Mouse (Mus musculus) limb, embryonic 14.5 days (tissue): ENCODE measurements at regions not wholly inside any gene's neighbourhood (a gene's known extent, or its start where the extent isn't known, plus 50 kb on each side); places are given as distances from the start of the nearest gene placed in this dataset.

Experiments
- ATAC-seq: fragments of 200-750 bp; cut with Nextera tagmentation; 2 replicates; pipeline ENCODE4 v1.8.0; 2017; ENCODE audit warnings: low read depth, moderate number of reproducible peaks, moderate TSS enrichment; ENCODE audit not compliant: low FRiP score
- DNase-seq: peaks from one replicate; pipeline ENCODE4 v3.0.0-alpha.2; 2015; ENCODE audit warnings: low spot score
- H3K27ac ChIP-seq: fragments of 300-500 bp; sonication (generic); replicated peaks from 2 replicates; pipeline ENCODE4 v1.5.1; 2014; ENCODE audit warnings: low read depth, mild to moderate bottlenecking, low read length, moderate library complexity, mixed read lengths
- H3K27me3 ChIP-seq: fragments of 300-500 bp; sonication (generic); 2 replicates; pipeline ENCODE4 v1.6.1; 2014; ENCODE audit warnings: low read length, mixed read lengths; ENCODE audit not compliant: control insufficient read depth, insufficient read depth
- H3K36me3 ChIP-seq: fragments of 300-500 bp; sonication (generic); 2 replicates; pipeline ENCODE4 v1.6.1; 2014; ENCODE audit warnings: mild to moderate bottlenecking, low read length, moderate library complexity, mixed read lengths; ENCODE audit not compliant: control insufficient read depth, insufficient read depth
- H3K4me1 ChIP-seq: fragments of 300-500 bp; sonication (generic); 2 replicates; pipeline ENCODE4 v1.6.1; 2014; ENCODE audit warnings: antibody characterized with exemption, low read length, mixed read lengths; ENCODE audit not compliant: control insufficient read depth, insufficient read depth
- H3K4me2 ChIP-seq: fragments of 300-500 bp; sonication (generic); replicated peaks from 2 replicates; pipeline ENCODE4 v1.6.1; 2014; ENCODE audit warnings: low read depth, mild to moderate bottlenecking, low read length, moderate library complexity; ENCODE audit not compliant: severe bottlenecking
- H3K4me3 ChIP-seq: fragments of 300-500 bp; sonication (generic); replicated peaks from 2 replicates; pipeline ENCODE4 v1.5.1; 2014; ENCODE audit warnings: low read length
- H3K9ac ChIP-seq: fragments of 300-500 bp; sonication (generic); 2 replicates; pipeline ENCODE4 v1.6.1; 2014; ENCODE audit warnings: mild to moderate bottlenecking, low read depth, low read length, moderate library complexity; ENCODE audit not compliant: severe bottlenecking
- H3K9me3 ChIP-seq: fragments of 300-500 bp; sonication (generic); 2 replicates; pipeline ENCODE4 v1.6.1; 2016; ENCODE audit warnings: low read length; ENCODE audit not compliant: control insufficient read depth
- POLR2A ChIP-seq: fragments of 200-500 bp; IDR thresholded peaks from 2 replicates; pipeline ENCODE4 v1.8.0; 2012; ENCODE audit warnings: inconsistent platforms, mild to moderate bottlenecking, moderate library complexity, borderline replicate concordance; ENCODE audit not compliant: insufficient read depth, insufficient read length; ENCODE audit errors: extremely low read depth
- WGBS: fragments of 180-500 bp; shearing (Covaris S2); extraction: QIAGEN DNeasy Blood & Tissue Kit; methylation state at CpG from one replicate; pipeline ENCODE4 v1.1.7; 2014; 5-methylcytosine and 5-hydroxymethylcytosine counted together

- no peak overlapping the region for H3K4me2 ChIP-seq
- no peak overlapping the region for H3K27ac ChIP-seq
- WGBS: 65% methylated on average over 7 of the region's 7 CpGs
- H3K36me3 ChIP-seq: no peaks in the 10 kb centered on the region
- ATAC-seq (no peak), DNase-seq (no peak)
- no peak overlapping the region for H3K4me3 ChIP-seq
- no peaks in the 10 kb centered on the region for H3K9me3 ChIP-seq
- no peak for TF ChIP-seq POLR2A
- H3K9ac ChIP-seq: no peak overlapping the region
- no peaks in the 10 kb centered on the region for H3K4me1 ChIP-seq
- H3K27me3 ChIP-seq: no peaks in the 10 kb centered on the region
Measured at GRCm38 (mm10) chr4:30312956-30313355, 1500.0 kb downstream of the Epha7 start.

- no peaks in the 10 kb centered on the region for H3K4me1 ChIP-seq
- no peak overlapping the region for H3K4me3 ChIP-seq
- no peak overlapping the region for H3K4me2 ChIP-seq
- no peak for TF ChIP-seq POLR2A
- no peak for DNase-seq
- H3K9me3 ChIP-seq: no peaks in the 10 kb centered on the region
- no peaks in the 10 kb centered on the region for H3K27me3 ChIP-seq
- no peak overlapping the region for H3K9ac ChIP-seq
- no peaks in the 10 kb centered on the region for H3K36me3 ChIP-seq
- ATAC-seq: no peak
- 34% methylated on average over 1 of the region's 1 CpGs for WGBS
- no peak overlapping the region for H3K27ac ChIP-seq
Measured at GRCm38 (mm10) chr4:30315348-30315747, 1502.4 kb downstream of the Epha7 start.

DNA sequence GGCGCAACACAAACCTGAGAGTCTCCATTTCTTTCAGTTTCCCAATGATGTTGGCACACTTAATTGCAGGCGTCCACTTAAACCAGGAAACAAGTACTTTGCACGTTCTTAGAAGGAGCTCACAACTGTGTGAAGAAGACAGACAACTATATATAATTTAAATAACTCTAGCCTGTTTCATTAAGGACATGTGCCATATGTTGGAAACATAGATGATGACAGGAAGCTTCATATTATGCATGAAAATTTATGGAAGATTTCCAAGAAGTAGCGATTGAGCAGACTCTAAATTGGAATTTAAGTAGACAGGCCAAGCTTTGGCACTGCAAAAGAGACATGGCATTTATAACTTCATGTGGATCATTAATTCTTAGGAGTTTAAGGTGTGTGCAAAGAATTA lies 1504.1 kb downstream of the Epha7 start:
- no peak for DNase-seq
- no peak for TF ChIP-seq POLR2A
- no peaks in the 10 kb centered on the region for H3K4me1 ChIP-seq
- no peak overlapping the region for H3K4me2 ChIP-seq
- H3K36me3 ChIP-seq: no peaks in the 10 kb centered on the region
- H3K9me3 ChIP-seq: no peaks in the 10 kb centered on the region
- no peak for ATAC-seq
- no peak overlapping the region for H3K9ac ChIP-seq
- H3K27ac ChIP-seq: no peak overlapping the region
- 69% methylated on average over 4 of the region's 4 CpGs for WGBS
- H3K4me3 ChIP-seq: no peak overlapping the region
- H3K27me3 ChIP-seq: no peaks in the 10 kb centered on the region

DNA sequence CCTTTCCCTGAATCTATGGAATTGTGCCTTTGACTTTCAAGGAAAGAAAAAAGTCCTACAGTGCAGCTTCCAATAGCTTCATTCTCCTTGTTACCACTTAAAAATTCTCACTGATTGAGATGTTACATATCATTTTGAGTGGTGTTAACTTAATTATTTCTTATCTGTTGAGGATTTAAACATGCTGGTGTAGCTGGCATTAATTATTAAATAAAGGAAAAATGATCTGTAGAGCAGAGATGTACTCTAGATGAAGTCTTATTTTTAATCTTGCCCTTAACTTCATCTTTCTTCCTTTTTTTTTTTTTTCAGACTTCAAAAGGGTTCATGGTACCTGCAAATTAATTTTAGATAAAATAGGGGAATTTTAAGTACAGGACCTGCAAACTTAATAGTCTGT lies 1507.1 kb downstream of the Epha7 start:
- H3K27me3 ChIP-seq: no peaks in the 10 kb centered on the region
- H3K27ac ChIP-seq: no peak overlapping the region
- DNase-seq (no peak), ATAC-seq (no peak)
- H3K9ac ChIP-seq: no peak overlapping the region
- H3K4me1 ChIP-seq: no peaks in the 10 kb centered on the region
- H3K9me3 ChIP-seq: no peaks in the 10 kb centered on the region
- H3K4me3 ChIP-seq: no peak overlapping the region
- H3K4me2 ChIP-seq: no peak overlapping the region
- H3K36me3 ChIP-seq: no peaks in the 10 kb centered on the region
- TF ChIP-seq POLR2A: no peak

DNA sequence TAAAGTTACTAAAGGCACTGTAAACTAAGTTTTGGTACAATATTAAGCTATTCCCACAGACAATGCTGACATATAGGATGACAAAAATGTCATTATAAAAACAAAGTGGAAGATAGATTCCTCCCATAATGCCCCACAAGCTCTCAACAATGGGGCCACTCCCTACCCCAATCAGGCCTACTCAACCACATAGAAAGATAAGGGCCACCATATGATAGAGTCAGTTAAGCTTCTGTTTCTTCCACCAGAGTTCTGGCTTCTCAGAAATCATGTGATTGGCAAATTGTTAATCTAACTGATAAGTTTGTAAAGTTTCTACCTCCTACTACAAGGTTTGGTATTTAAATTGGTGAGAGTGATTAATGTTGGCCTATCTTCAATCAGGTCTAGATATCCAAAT lies 1534.6 kb downstream of the Epha7 start:
- ATAC-seq (no peak), DNase-seq (no peak)
- H3K27ac ChIP-seq: no peak overlapping the region
- H3K9me3 ChIP-seq: no peaks in the 10 kb centered on the region
- no peak for TF ChIP-seq POLR2A
- no peak overlapping the region for H3K4me3 ChIP-seq
- H3K4me2 ChIP-seq: no peak overlapping the region
- no peaks in the 10 kb centered on the region for H3K4me1 ChIP-seq
- H3K36me3 ChIP-seq: no peaks in the 10 kb centered on the region
- no peaks in the 10 kb centered on the region for H3K27me3 ChIP-seq
- H3K9ac ChIP-seq: no peak overlapping the region
